In the genomic region with DNA sequence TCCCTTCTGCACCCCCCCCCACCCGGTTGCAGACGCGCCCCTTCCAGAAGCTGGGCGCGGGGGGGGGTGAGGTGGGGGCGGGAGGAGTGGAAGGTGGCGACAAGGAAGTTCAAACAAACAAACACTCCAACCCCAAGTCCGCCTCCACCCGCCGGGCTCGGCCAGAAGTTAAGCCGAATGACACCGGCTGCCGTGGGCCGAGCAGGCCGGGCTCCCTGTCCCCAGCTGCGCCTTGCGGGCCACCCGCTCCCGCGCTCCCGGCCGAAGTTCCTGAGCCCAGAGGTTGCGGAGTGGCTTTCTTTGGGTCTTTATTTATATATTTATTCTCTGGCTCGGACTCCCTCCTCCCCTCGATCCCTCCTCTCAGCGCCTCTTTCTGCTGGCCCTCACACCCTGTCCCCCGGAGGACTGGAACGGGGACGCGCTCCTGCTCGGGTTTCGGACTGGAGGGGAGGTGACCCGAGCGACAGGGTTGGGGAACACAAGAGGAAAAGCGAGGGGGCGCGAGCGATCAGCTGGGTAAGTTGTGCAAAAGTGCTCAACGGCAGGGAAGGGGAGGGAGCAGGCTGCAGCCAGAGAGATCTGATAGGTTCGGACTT, we compare ENCODE assay signal across 10 mouse cellular contexts. TPM values are rescaled to one million over a fixed set of nuclear protein-coding genes. Genes with fewer than 3 reads are reported as not detected.
DNase-seq lines count a peak whose midpoint lies in the region; ATAC-seq and TF ChIP-seq lines count a peak whose summit lies in the region.
"Had no signal": no experiment of that assay in that cellular context is flagged by ENCODE, and none has a peak within 500 bp of the region (broad histone marks: within the 10 kb centered on the region; RNA-seq: fewer than 3 reads in every experiment).

A gene (minus strand): TSS at position 493 of the 599 bp plus-strand sequence.

- H3K9ac ChIP-seq in embryonic facial prominence, embryonic 12.5 days, result peak within 1 kb of the TSS; percentile 56
- no peak within 1 kb of the TSS for H3K9ac ChIP-seq in limb, embryonic 14.5 days (ENCODE audit: low read depth, low read length, severe bottlenecking)

- H3K9me3 ChIP-seq in embryonic facial prominence, embryonic 12.5 days, result no peaks in the 10 kb centered on the region
- no peaks in the 10 kb centered on the region for H3K9me3 ChIP-seq in limb, embryonic 14.5 days (ENCODE audit: control insufficient read depth, low read length)

- H3K4me1 ChIP-seq in embryonic facial prominence, embryonic 12.5 days, result peaks cover 3% of the 10 kb centered on the region; the same call in 1 of the 2 replicates
- peaks cover 3% of the 10 kb centered on the region; the same call in 1 of the 2 replicates for H3K4me1 ChIP-seq in limb, embryonic 14.5 days (ENCODE audit: control insufficient read depth, insufficient read depth, low read length)
- H3K4me1 ChIP-seq in cerebellum, adult 2 months (ENCODE audit: control insufficient read depth, insufficient read depth, low read length), result no peaks in the 10 kb centered on the region; the same call in 1 of the 2 replicates

- peak within 1 kb of the TSS; percentile 30 for H3ac ChIP-seq in C2C12 (ENCODE audit: control insufficient read depth, insufficient read length, low read depth)

- H3K27ac ChIP-seq in embryonic facial prominence, embryonic 12.5 days, result peak within 1 kb of the TSS; percentile 69
- H3K27ac ChIP-seq in limb, embryonic 14.5 days (replicated peaks; ENCODE audit: low read depth, low read length), result no peak within 1 kb of the TSS
- no peak within 1 kb of the TSS for H3K27ac ChIP-seq in cerebellum, adult 2 months (ENCODE audit: insufficient read depth, low read length)

- WGBS in embryonic facial prominence, embryonic 12.5 days, result under 1% methylated on average over 34 of the region's 41 CpGs
- under 1% methylated on average over 21 of the region's 41 CpGs for WGBS in limb, embryonic 14.5 days
- WGBS in cerebellum, adult 2 months, result 1% methylated on average over 37 of the region's 41 CpGs

- H3K4me3 ChIP-seq in C2C12 (ENCODE audit: insufficient read depth, poor library complexity, severe bottlenecking), result no peak within 1 kb of the TSS
- H3K4me3 ChIP-seq in embryonic facial prominence, embryonic 12.5 days, result peak within 1 kb of the TSS; percentile 37
- H3K4me3 ChIP-seq in limb, embryonic 14.5 days (replicated peaks; ENCODE audit: low read length), result peak within 1 kb of the TSS; percentile 25
- H3K4me3 ChIP-seq in cerebellum, adult 2 months (replicated peaks; ENCODE audit: insufficient read depth, low read depth, low read length), result no peak within 1 kb of the TSS

- no peak for TF ChIP-seq CTCF in C2C12 (IDR thresholded peaks at IDR 0.05; ENCODE audit: control insufficient read depth, insufficient read depth, insufficient read length)
- TF ChIP-seq CTCF in cerebellum, adult 2 months (IDR thresholded peaks at IDR 0.05; ENCODE audit: borderline replicate concordance, insufficient read depth, low read depth, low read length), result no peak

- no peak for TF ChIP-seq POLR2A in limb, embryonic 14.5 days (IDR thresholded peaks at IDR 0.05; ENCODE audit: borderline replicate concordance, extremely low read depth, insufficient read depth, insufficient read length)
- no peak for TF ChIP-seq POLR2A in cerebellum, adult 2 months (IDR thresholded peaks at IDR 0.05; ENCODE audit: borderline replicate concordance, insufficient read depth, low read length)

- peak within 1 kb of the TSS; percentile 44 for H3K4me2 ChIP-seq in embryonic facial prominence, embryonic 12.5 days (replicated peaks)
- peak within 1 kb of the TSS; percentile 28 for H3K4me2 ChIP-seq in limb, embryonic 14.5 days (replicated peaks; ENCODE audit: low read depth, low read length, severe bottlenecking)

- ATAC-seq in embryonic facial prominence, embryonic 12.5 days (ENCODE audit: insufficient number of reproducible peaks, insufficient read depth, low FRiP score, low TSS enrichment), result no peak
- ATAC-seq in limb, embryonic 14.5 days (ENCODE audit: low FRiP score, low read depth), result peak; percentile 50

- no peaks in the 10 kb centered on the region for H3K36me3 ChIP-seq in C2C12 (ENCODE audit: control insufficient read depth, insufficient read depth)
- no peaks in the 10 kb centered on the region for H3K36me3 ChIP-seq in embryonic facial prominence, embryonic 12.5 days
- H3K36me3 ChIP-seq in limb, embryonic 14.5 days (ENCODE audit: control insufficient read depth, insufficient read depth, low read length), result no peaks in the 10 kb centered on the region

- peaks cover 57% of the 10 kb centered on the region for H3K27me3 ChIP-seq in C2C12 (ENCODE audit: control insufficient read depth, insufficient read depth, insufficient read length)
- H3K27me3 ChIP-seq in embryonic facial prominence, embryonic 12.5 days, result peaks cover 96% of the 10 kb centered on the region
- peaks cover 98% of the 10 kb centered on the region for H3K27me3 ChIP-seq in limb, embryonic 14.5 days (ENCODE audit: control insufficient read depth, insufficient read depth, low read length)
- H3K27me3 ChIP-seq in cerebellum, adult 2 months (ENCODE audit: control insufficient read depth, insufficient read depth, low read length), result peaks cover 13% of the 10 kb centered on the region; the same call in 1 of the 2 replicates

- H3K79me3 ChIP-seq in C2C12 (ENCODE audit: low read depth), result no peaks in the 10 kb centered on the region

- peak; percentile 39 for DNase-seq in gastrocnemius, postnatal 25 days
- DNase-seq in gastrocnemius, adult 8-10 months (ENCODE audit: low spot score in 2 of 2), result no peak
- DNase-seq in limb, embryonic 14.5 days (ENCODE audit: low spot score), result no peak
- no peak for DNase-seq in spleen, postnatal 36 days (ENCODE audit: low spot score in 2 of 2)
- no peak for DNase-seq in cerebellum, adult 2 months
- no peak for DNase-seq in cerebellum, postnatal 14 days
- DNase-seq: right cerebral cortex, postnatal 25 days had no signal

- no peaks in the 10 kb centered on the region for H3K79me2 ChIP-seq in C2C12 (ENCODE audit: control insufficient read depth, insufficient read depth)

TF ChIP-seq in C2C12, 6 proteins besides CTCF, POLR2A, EP300 and RAD21:
- TF ChIP-seq FOSL1 (IDR thresholded peaks at IDR 0.05; ENCODE audit: insufficient read depth, low read length, poor library complexity, severe bottlenecking) (no peak), MYOG (IDR thresholded peaks at IDR 0.05; ENCODE audit: control insufficient read depth, extremely low read depth, insufficient read length) (no peak), CEBPB (IDR thresholded peaks at IDR 0.05; ENCODE audit: low read depth) (no peak), MAX (IDR thresholded peaks at IDR 0.05) (no peak), MYOD1 (IDR thresholded peaks at IDR 0.05; ENCODE audit: control insufficient read depth, insufficient read length, low read depth) (no peak)

RNA-seq across cellular contexts. Expression of the gene that starts here (rescaled TPM):
- 1 to 10 TPM; 1.6 to 2.4 TPM for total RNA-seq in gastrocnemius, postnatal 25 days (2021)
- 1 to 10 TPM in 1 of 4 experiments, under 1 TPM in 3; 0.54 to 1.1 (median 0.92) TPM for total RNA-seq in gastrocnemius, adult 8-10 months (2022)
- polyA plus RNA-seq in C2C12 (2012; fragmentation: generic; extraction: Trizol), result 1.1 TPM
- polyA plus RNA-seq in embryonic facial prominence, embryonic 12.5 days (2016; fragmentation: Nextera tagmentation; extraction: Ambion mirVana), result 1.3 and 1.4 TPM in 2 replicates
- 4.7 and 7.0 TPM in 2 replicates for polyA plus RNA-seq in limb, embryonic 14.5 days (2012; rRNA removed)
- 1.0 and 1.9 TPM in 2 replicates for polyA plus RNA-seq in limb, embryonic 14.5 days (2014; fragmentation: Nextera tagmentation; extraction: Ambion mirVana)
- 0.07 and 0.08 TPM in 2 replicates for polyA plus RNA-seq in cerebellum, adult 2 months (2012; rRNA removed)
- polyA plus RNA-seq: liver, embryonic 16.5 days had no signal

Comparison
In these comparisons a context has a peak if more than half of its experiments do, and no peak if none do; other contexts are left out.
1. H3K4me3 ChIP-seq: peak in embryonic facial prominence, embryonic 12.5 days (single experiment) and limb, embryonic 14.5 days (single experiment); none in C2C12 (single experiment) and cerebellum, adult 2 months (single experiment).